In the genomic region with DNA sequence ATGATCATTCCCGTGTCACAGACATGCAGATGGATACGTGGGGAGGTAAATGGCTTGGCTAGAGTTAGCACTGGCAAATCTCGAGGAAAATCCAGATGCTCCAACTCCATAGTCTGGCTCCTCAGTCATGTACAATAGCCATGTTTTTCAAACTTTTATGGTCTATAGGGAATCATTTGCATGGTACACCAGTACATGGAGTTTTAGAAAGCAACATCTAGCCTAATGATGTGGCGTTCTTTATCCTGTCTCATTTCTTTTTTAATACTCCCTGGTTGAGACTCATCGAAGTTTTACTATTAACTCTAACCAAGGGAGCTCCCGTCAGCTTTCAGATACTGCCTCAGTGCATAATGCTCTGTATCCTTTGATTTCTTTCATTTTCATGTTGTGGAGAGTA, we compare ENCODE assay signal across 15 mouse cellular contexts.
"Had no signal": no experiment of that assay in that cellular context is flagged by ENCODE, and none has a peak within 500 bp of the region (broad histone marks: within the 10 kb centered on the region; RNA-seq: fewer than 3 reads in every experiment).

No protein-coding gene starts in this region.

- H3K4me2 ChIP-seq: kidney, embryonic 15.5 days; liver, embryonic 13.5 days; midbrain, embryonic 12.5 days had no signal

- H3K4me1 ChIP-seq: liver, embryonic 13.5 days had no signal

- H3K9ac ChIP-seq: kidney, embryonic 15.5 days; liver, embryonic 13.5 days; midbrain, embryonic 12.5 days had no signal

- H3K27ac ChIP-seq: kidney, embryonic 15.5 days; left cerebral cortex, adult 2 months; liver, embryonic 13.5 days; midbrain, embryonic 12.5 days had no signal

- H3K27me3 ChIP-seq: kidney, embryonic 15.5 days; liver, embryonic 13.5 days; midbrain, embryonic 12.5 days had no signal

- DNase-seq: kidney, adult 8-10 months; kidney, postnatal 10 days; kidney, postnatal 36 days; layer of hippocampus, postnatal 36 days; liver, embryonic 13.5 days; lung, adult 2 months; lung, postnatal 14 days; lung, postnatal 4 days; thymus, adult 2 months; thymus, postnatal 14 days; thymus, postnatal 4 days had no signal

- H3K36me3 ChIP-seq: kidney, embryonic 15.5 days; liver, embryonic 13.5 days; midbrain, embryonic 12.5 days had no signal

- H3K9me3 ChIP-seq: kidney, embryonic 15.5 days; liver, embryonic 13.5 days; midbrain, embryonic 12.5 days had no signal

- H3K4me3 ChIP-seq: kidney, embryonic 15.5 days; left cerebral cortex, adult 2 months; liver, embryonic 13.5 days; midbrain, embryonic 12.5 days; myocyte had no signal
